Mouse (Mus musculus) hindbrain, embryonic 12.5 days (tissue): ENCODE results near the gene Timm8a2. TPM values are rescaled to one million over a fixed set of nuclear protein-coding genes. Genes with fewer than 3 reads are reported as not detected.
"Not testable (repeated sequence)": the region's sequence is repeated elsewhere in the genome, so short reads cannot be mapped to it uniquely, and the experiment has no call there.

ENCODE experiments used
- ATAC-seq: fragments of 200-750 bp; cut with Nextera tagmentation; 2 replicates; pipeline ENCODE4 v1.8.0; 2017; ENCODE audit warnings: moderate TSS enrichment; ENCODE audit not compliant: low FRiP score
- H3K27ac ChIP-seq: fragments of 300-500 bp; sonication (generic); 2 replicates; pipeline ENCODE4 v1.5.1; 2016; ENCODE audit warnings: mild to moderate bottlenecking
- H3K27me3 ChIP-seq: fragments of 300-500 bp; sonication (generic); 2 replicates; pipeline ENCODE4 v1.6.1; 2016; ENCODE audit warnings: mild to moderate bottlenecking
- H3K36me3 ChIP-seq: fragments of 300-500 bp; sonication (generic); 2 replicates; pipeline ENCODE4 v1.6.1; 2016; ENCODE audit warnings: mild to moderate bottlenecking
- H3K4me1 ChIP-seq: fragments of 300-500 bp; sonication (generic); 2 replicates; pipeline ENCODE4 v1.6.1; 2016
- H3K4me2 ChIP-seq: fragments of 300-500 bp; sonication (generic); replicated peaks from 2 replicates; pipeline ENCODE4 v1.6.1; 2016; ENCODE audit warnings: mild to moderate bottlenecking
- H3K4me3 ChIP-seq: fragments of 300-500 bp; sonication (generic); 2 replicates; pipeline ENCODE4 v1.5.1; 2016; ENCODE audit warnings: mild to moderate bottlenecking
- H3K9ac ChIP-seq: fragments of 300-500 bp; sonication (generic); 2 replicates; pipeline ENCODE4 v1.6.1; 2016; ENCODE audit warnings: mild to moderate bottlenecking, moderate library complexity
- H3K9me3 ChIP-seq: fragments of 300-500 bp; sonication (generic); replicated peaks from 2 replicates; pipeline ENCODE4 v1.6.1; 2016; ENCODE audit warnings: mild to moderate bottlenecking
- WGBS: fragments of 180-500 bp; shearing (Covaris S2); methylation state at CpG from one replicate; pipeline ENCODE4 v1.1.7; 2016; 5-methylcytosine and 5-hydroxymethylcytosine counted together
- polyA plus RNA-seq: library from polyadenylated mRNA; unstranded; fragments of >200 nt; fragmentation: Nextera tagmentation; extraction: Ambion mirVana; gene quantifications from 2 replicates; pipeline ENCODE4 v1.2.1, GENCODE M21; 2016

Timm8a2 gene
- polyA plus RNA-seq, 1 experiment from 2014 or later, result not detected

GRCm38 (mm10) chr14:122066243-122066642 lies 31.8 kb downstream of the Timm8a2 start:
- WGBS, result 77% methylated on average over 4 of the region's 4 CpGs
- Histone ChIP-seq H3K36me3 (no peaks in the 10 kb centered on the region), H3K27me3 (no peaks in the 10 kb centered on the region), H3K4me3 (no peak overlapping the region), H3K4me2 (no peak overlapping the region), H3K4me1 (no peaks in the 10 kb centered on the region), H3K9ac (no peak overlapping the region), H3K27ac (no peak overlapping the region), H3K9me3 (no peaks in the 10 kb centered on the region)
- ATAC-seq, result no peak

- H3K27ac ChIP-seq, H3K4me1 ChIP-seq, H3K36me3 ChIP-seq, H3K4me2 ChIP-seq, H3K9me3 ChIP-seq, ATAC-seq, H3K27me3 ChIP-seq, H3K4me3 ChIP-seq, H3K9ac ChIP-seq: not testable (repeated sequence)
- 33% methylated on average over 3 of the region's 3 CpGs for WGBS
Measured at GRCm38 (mm10) chr14:122068036-122068435, 33.6 kb downstream of the Timm8a2 start.

DNA sequence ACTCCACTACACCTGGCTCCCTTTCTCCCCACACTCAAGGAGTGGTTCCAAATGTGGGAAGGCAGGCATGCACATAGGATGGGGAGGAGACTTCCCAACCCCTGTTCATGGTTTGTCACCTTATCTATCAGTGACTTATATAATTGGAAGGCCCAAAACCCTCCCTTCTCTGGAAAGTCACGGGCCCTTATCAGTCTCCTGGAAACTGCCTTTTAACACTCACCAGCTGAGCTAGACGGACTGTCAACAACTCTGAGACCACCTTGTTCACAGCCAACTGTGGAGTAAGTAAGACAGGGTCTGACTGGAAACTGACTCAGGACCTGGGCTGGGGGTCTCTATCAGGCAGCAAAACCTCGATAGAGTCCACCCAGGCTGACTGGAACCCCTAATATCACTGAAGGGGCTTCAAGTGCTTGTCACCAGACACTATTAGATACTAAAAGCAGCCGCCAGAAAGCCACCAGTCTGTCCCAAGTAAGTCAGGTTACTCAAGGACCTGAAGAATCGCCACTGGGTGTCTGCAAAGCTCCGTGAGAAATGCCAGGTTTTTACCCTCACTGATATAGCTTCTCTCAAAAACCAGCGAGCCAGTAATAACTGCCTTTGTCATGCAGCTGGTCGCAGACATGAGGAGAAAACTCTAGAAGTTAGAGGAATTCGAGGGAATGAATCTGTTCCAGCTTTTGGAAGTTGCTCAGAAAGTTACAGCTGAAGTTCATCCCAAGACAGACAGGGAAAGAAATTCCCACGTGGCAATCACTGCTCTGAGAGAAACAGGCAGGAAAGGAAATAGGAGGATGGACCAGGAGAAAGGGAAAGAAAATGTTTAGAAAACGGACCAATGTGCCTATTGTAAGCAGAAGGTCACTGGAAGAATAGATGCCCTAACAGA lies 34.6 kb downstream of the Timm8a2 start:
- Histone ChIP-seq H3K27ac (no peak overlapping the region), H3K9me3 (no peaks in the 10 kb centered on the region), H3K9ac (no peak overlapping the region), H3K4me2 (no peak overlapping the region), H3K4me1 (no peaks in the 10 kb centered on the region), H3K27me3 (no peaks in the 10 kb centered on the region), H3K4me3 (no peak overlapping the region), H3K36me3 (no peaks in the 10 kb centered on the region)
- WGBS, result 56% methylated on average over 11 of the region's 11 CpGs
- ATAC-seq, result no peak

DNA sequence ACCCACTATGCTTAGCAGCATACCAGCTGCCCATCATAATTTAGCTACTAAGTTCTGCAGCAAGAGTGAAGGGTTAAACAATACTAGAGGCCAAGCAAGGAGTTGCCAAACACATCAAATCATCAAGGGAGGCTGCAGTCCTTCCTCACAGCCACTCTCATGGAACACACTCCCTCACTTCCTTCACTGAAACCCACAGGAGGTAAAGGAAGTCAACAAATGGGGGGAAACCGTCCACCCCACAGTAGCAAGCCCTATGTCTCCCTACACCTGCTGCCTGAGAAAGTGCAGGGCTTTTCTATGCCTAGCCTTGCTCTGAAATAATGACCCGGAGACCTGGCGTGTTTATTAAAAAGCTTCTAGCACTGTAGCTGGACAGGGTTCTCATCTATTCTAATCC lies 35.5 kb downstream of the Timm8a2 start:
- ATAC-seq, result no peak
- Histone ChIP-seq H3K9me3 (no peaks in the 10 kb centered on the region), H3K36me3 (no peaks in the 10 kb centered on the region), H3K4me2 (no peak overlapping the region), H3K4me1 (no peaks in the 10 kb centered on the region), H3K9ac (no peak overlapping the region), H3K4me3 (no peak overlapping the region), H3K27ac (no peak overlapping the region), H3K27me3 (no peaks in the 10 kb centered on the region)
- WGBS, result 80% methylated on average over 3 of the region's 3 CpGs

- Histone ChIP-seq H3K36me3 (no peaks in the 10 kb centered on the region), H3K9me3 (no peaks in the 10 kb centered on the region), H3K4me1 (no peaks in the 10 kb centered on the region), H3K4me2 (no peak overlapping the region), H3K27ac (no peak overlapping the region), H3K9ac (no peak overlapping the region), H3K27me3 (no peaks in the 10 kb centered on the region), H3K4me3 (no peak overlapping the region)
- 94% methylated on average over 5 of the region's 5 CpGs for WGBS
- no peak for ATAC-seq
Measured at GRCm38 (mm10) chr14:122073422-122073821, 38.9 kb downstream of the Timm8a2 start.

DNA sequence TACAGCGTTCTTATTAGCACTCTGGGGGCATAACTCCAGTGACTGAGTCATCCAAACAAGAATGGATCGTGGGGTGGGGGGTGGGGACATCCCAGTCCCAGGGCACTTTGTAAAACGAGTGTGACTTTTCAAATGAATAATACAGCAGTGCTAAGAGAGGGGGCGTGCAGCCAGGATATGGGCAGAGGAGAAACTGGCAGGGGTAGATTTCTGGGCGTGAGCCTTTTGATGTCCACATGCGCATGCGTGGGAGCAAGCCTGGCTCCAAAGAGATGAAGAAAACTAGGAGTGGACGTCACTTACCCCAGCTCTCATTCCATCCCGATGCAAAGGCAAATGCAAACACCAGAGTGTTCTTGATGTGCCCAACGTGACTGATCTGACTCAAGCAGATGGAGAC lies 39.9 kb downstream of the Timm8a2 start:
- ATAC-seq, result no peak
- no peak overlapping the region for H3K9ac ChIP-seq
- WGBS, result 79% methylated on average over 10 of the region's 10 CpGs

DNA sequence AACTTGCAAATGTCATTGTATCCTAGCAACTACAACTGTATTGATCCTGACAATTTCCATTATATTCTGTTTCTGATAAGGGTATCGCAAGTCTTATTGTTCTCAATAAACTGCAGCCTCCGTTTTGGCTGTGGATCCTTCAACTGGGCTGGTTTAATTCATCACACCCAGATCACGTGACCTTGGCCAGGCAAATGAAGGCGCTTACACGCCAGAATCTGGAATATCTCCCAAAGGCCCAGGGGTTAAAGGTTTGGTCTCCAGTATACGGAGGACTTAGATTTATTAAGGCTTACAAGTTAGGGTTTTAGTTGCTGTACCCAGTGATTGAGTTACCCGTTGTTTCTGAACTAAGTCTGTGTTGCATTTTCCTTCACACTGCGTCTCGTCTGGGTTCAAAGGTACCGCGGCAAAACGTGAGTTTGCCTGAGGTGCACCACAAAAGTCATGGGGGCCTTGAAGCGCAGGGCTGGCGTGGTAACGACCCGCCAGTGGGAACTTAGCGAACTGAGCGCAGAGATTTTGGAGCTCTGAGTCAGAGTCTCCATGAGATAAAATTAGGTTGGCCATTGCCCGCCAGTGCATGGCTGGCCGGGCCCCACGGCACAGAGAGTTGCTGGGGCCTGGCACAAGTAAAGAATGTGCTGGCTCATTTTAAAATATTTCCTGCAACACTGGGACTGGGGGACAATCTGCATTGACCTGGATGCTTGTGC lies 41.2 kb downstream of the Timm8a2 start:
- 85% methylated on average over 21 of the region's 21 CpGs for WGBS
- no peak for ATAC-seq
- no peak overlapping the region for H3K9ac ChIP-seq

More for the DNA sequence above, 39.9 kb downstream of the Timm8a2 start:
- no peaks in the 10 kb centered on the region for H3K9me3 ChIP-seq
- no peaks in the 10 kb centered on the region for H3K4me1 ChIP-seq
- no peaks in the 10 kb centered on the region for H3K27me3 ChIP-seq
- H3K36me3 ChIP-seq, result no peaks in the 10 kb centered on the region
- H3K4me2 ChIP-seq, result no peak overlapping the region
- H3K4me3 ChIP-seq, result no peak overlapping the region
- H3K27ac ChIP-seq, result no peak overlapping the region

DNA sequence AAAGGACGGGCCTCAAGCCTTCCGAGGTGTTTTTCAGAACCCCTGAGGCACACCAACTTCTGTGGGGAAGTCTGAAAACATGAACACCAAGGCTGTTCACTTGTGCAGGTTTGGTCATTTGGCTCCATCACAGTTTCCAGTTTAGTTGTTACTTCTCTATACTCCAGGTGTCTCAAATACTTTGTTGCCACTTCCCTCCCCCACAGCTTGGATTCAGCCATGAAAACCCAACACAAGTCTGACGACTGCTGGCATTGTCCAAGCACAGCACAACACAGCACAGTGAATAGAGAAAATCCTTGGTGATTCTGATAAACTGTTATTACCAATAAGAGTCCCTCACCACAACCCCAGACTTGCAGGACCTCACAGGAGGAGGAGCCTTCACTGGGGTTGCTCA lies 42.5 kb downstream of the Timm8a2 start:
- no peaks in the 10 kb centered on the region for H3K9me3 ChIP-seq
- no peak overlapping the region for H3K4me2 ChIP-seq
- no peak overlapping the region for H3K9ac ChIP-seq
- no peaks in the 10 kb centered on the region for H3K27me3 ChIP-seq
- no peaks in the 10 kb centered on the region for H3K4me1 ChIP-seq
- ATAC-seq, result no peak
- WGBS, result 88% methylated on average over 3 of the region's 3 CpGs
- H3K4me3 ChIP-seq, result no peak overlapping the region
- H3K36me3 ChIP-seq, result no peaks in the 10 kb centered on the region
- H3K27ac ChIP-seq, result no peak overlapping the region

More for the DNA sequence above, 41.2 kb downstream of the Timm8a2 start:
- Histone ChIP-seq H3K4me2 (no peak overlapping the region), H3K27me3 (no peaks in the 10 kb centered on the region), H3K4me1 (no peaks in the 10 kb centered on the region), H3K36me3 (no peaks in the 10 kb centered on the region), H3K4me3 (no peak overlapping the region), H3K27ac (no peak overlapping the region), H3K9me3 (no peaks in the 10 kb centered on the region)

GRCm38 (mm10) chr14:122079428-122079827 lies 45.0 kb downstream of the Timm8a2 start:
- no peaks in the 10 kb centered on the region for H3K4me1 ChIP-seq
- no peaks in the 10 kb centered on the region for H3K9me3 ChIP-seq
- H3K4me3 ChIP-seq, result no peak overlapping the region
- no peak for ATAC-seq
- no peak overlapping the region for H3K4me2 ChIP-seq
- H3K27ac ChIP-seq, result no peak overlapping the region
- 42% methylated on average over 6 of the region's 6 CpGs for WGBS
- no peak overlapping the region for H3K9ac ChIP-seq
- no peaks in the 10 kb centered on the region for H3K36me3 ChIP-seq
- H3K27me3 ChIP-seq, result no peaks in the 10 kb centered on the region

DNA sequence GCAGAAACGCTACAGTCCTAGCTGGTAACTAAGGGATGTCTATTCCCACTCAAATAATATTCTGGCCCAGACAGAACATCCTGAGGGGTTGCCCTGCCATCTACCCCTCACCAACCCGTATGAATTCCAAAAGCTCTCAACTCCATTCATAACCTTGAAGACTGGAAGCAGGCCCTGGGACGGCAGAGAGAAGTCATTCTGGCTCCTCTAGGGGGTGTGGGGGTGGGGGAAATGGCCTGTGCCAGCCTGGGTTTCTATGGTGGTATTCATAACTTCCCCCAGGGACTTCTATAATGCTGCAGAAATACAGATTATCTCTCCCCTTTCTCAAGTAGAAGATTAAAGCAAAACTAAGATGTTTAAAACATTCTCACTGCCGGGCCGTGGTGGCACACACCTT lies 45.4 kb downstream of the Timm8a2 start:
- WGBS, result 86% methylated on average over 5 of the region's 5 CpGs
- ATAC-seq, result no peak
- no peaks in the 10 kb centered on the region for H3K27me3 ChIP-seq
- H3K4me3 ChIP-seq, result no peak overlapping the region
- H3K27ac ChIP-seq, result no peak overlapping the region
- no peaks in the 10 kb centered on the region for H3K4me1 ChIP-seq
- no peaks in the 10 kb centered on the region for H3K9me3 ChIP-seq
- H3K4me2 ChIP-seq, result no peak overlapping the region
- no peak overlapping the region for H3K9ac ChIP-seq
- H3K36me3 ChIP-seq, result no peaks in the 10 kb centered on the region

- H3K9ac ChIP-seq, result no peak overlapping the region
- no peaks in the 10 kb centered on the region for H3K9me3 ChIP-seq
- H3K27ac ChIP-seq, result no peak overlapping the region
- H3K4me1 ChIP-seq, result no peaks in the 10 kb centered on the region
- H3K4me3 ChIP-seq, result no peak overlapping the region
- 61% methylated on average over 3 of the region's 3 CpGs for WGBS
- H3K4me2 ChIP-seq, result no peak overlapping the region
- H3K36me3 ChIP-seq, result no peaks in the 10 kb centered on the region
- no peak for ATAC-seq
- H3K27me3 ChIP-seq, result no peaks in the 10 kb centered on the region
Measured at GRCm38 (mm10) chr14:122081308-122081707, 46.8 kb downstream of the Timm8a2 start.

- H3K9me3 ChIP-seq, result no peaks in the 10 kb centered on the region
- no peak for ATAC-seq
- no peak overlapping the region for H3K4me3 ChIP-seq
- no peak overlapping the region for H3K4me2 ChIP-seq
- no peak overlapping the region for H3K27ac ChIP-seq
- no peaks in the 10 kb centered on the region for H3K4me1 ChIP-seq
- 78% methylated on average over 7 of the region's 7 CpGs for WGBS
- no peaks in the 10 kb centered on the region for H3K27me3 ChIP-seq
- no peak overlapping the region for H3K9ac ChIP-seq
- no peaks in the 10 kb centered on the region for H3K36me3 ChIP-seq
Measured at GRCm38 (mm10) chr14:122083499-122083898, 49.0 kb downstream of the Timm8a2 start.
